ENCODE assay signal across 8 mouse cellular contexts in genomic region chr11:16948756-16949155, GRCm38 (mm10). TPM values are rescaled to one million over a fixed set of nuclear protein-coding genes. Genes with fewer than 3 reads are reported as not detected.
DNase-seq lines count a peak whose midpoint lies in the region; ATAC-seq and TF ChIP-seq lines count a peak whose summit lies in the region.

No protein-coding gene starts in this region.

- no peak overlapping the region for H3K9ac ChIP-seq in embryonic facial prominence, embryonic 11.5 days (replicated peaks; ENCODE audit: low read length)
- no peak overlapping the region for H3K9ac ChIP-seq in midbrain, postnatal 0 days (replicated peaks; ENCODE audit: low read length, poor library complexity, severe bottlenecking)
- no peak overlapping the region for H3K9ac ChIP-seq in midbrain, embryonic 15.5 days

- WGBS in embryonic facial prominence, embryonic 11.5 days, result 15% methylated on average over 1 of the region's 1 CpGs
- WGBS in embryonic facial prominence, embryonic 10.5 days, result 19% methylated on average over 1 of the region's 1 CpGs
- WGBS in midbrain, postnatal 0 days, result 24% methylated on average over 1 of the region's 1 CpGs
- 39% methylated on average over 1 of the region's 1 CpGs for WGBS in midbrain, embryonic 15.5 days

- H3K27me3 ChIP-seq in embryonic facial prominence, embryonic 11.5 days (ENCODE audit: control insufficient read depth, insufficient read depth, low read length), result no peaks in the 10 kb centered on the region
- H3K27me3 ChIP-seq in embryonic facial prominence, embryonic 10.5 days (replicated peaks; ENCODE audit: low read depth, poor library complexity, severe bottlenecking), result no peaks in the 10 kb centered on the region
- H3K27me3 ChIP-seq in midbrain, postnatal 0 days (ENCODE audit: insufficient read depth, low read length), result no peaks in the 10 kb centered on the region
- no peaks in the 10 kb centered on the region for H3K27me3 ChIP-seq in midbrain, embryonic 15.5 days (replicated peaks)

- peak; percentile 47 for DNase-seq in embryonic facial prominence, embryonic 11.5 days (ENCODE audit: low spot score)
- no peak for DNase-seq in embryonic facial prominence, embryonic 10.5 days (ENCODE audit: low spot score)
- peak; percentile 59 for DNase-seq in midbrain, postnatal 0 days (ENCODE audit: low spot score)
- DNase-seq in embryo, embryonic 10.5 days (ENCODE audit: low spot score), result peak; percentile 61
- peak; percentile 60 for DNase-seq in induced T-regulatory cell, adult 2 months (ENCODE audit: low read depth)
- peak; percentile 43 for DNase-seq in naive thymus-derived CD4-positive, alpha-beta T cell, adult 2 months (ENCODE audit: low read depth)
- no peak for DNase-seq in natural killer cell, adult 2 months (ENCODE audit: low spot score in 2 of 2)

- TF ChIP-seq CTCF in midbrain, postnatal 0 days (IDR thresholded peaks at IDR 0.05), result peak; percentile 94

- H3K36me3 ChIP-seq in embryonic facial prominence, embryonic 11.5 days (replicated peaks; ENCODE audit: control insufficient read depth, insufficient read depth, low read depth, low read length), result no peaks in the 10 kb centered on the region
- no peaks in the 10 kb centered on the region; the same call in 1 of the 2 replicates for H3K36me3 ChIP-seq in embryonic facial prominence, embryonic 10.5 days (replicated peaks)
- no peaks in the 10 kb centered on the region for H3K36me3 ChIP-seq in midbrain, postnatal 0 days (ENCODE audit: insufficient read depth, low read length)
- H3K36me3 ChIP-seq in midbrain, embryonic 15.5 days (replicated peaks), result no peaks in the 10 kb centered on the region

- no peak overlapping the region for H3K27ac ChIP-seq in embryonic facial prominence, embryonic 11.5 days (replicated peaks; ENCODE audit: low read depth, low read length)
- no peak overlapping the region for H3K27ac ChIP-seq in embryonic facial prominence, embryonic 10.5 days (replicated peaks)
- no peak overlapping the region for H3K27ac ChIP-seq in midbrain, postnatal 0 days (ENCODE audit: low read depth, low read length)
- no peak overlapping the region for H3K27ac ChIP-seq in midbrain, embryonic 15.5 days

- H3K4me2 ChIP-seq in embryonic facial prominence, embryonic 11.5 days (ENCODE audit: low read depth, low read length), result no peak overlapping the region
- H3K4me2 ChIP-seq in midbrain, postnatal 0 days (ENCODE audit: low read depth, low read length, poor library complexity, severe bottlenecking), result no peak overlapping the region
- no peak overlapping the region for H3K4me2 ChIP-seq in midbrain, embryonic 15.5 days

- ATAC-seq in embryonic facial prominence, embryonic 11.5 days (replicated peaks; ENCODE audit: insufficient number of reproducible peaks, low FRiP score, low TSS enrichment, low read depth), result no peak
- no peak for ATAC-seq in midbrain, postnatal 0 days (ENCODE audit: low FRiP score)
- no peak for ATAC-seq in midbrain, embryonic 15.5 days (replicated peaks)

- no peak overlapping the region for H3K4me3 ChIP-seq in embryonic facial prominence, embryonic 11.5 days (ENCODE audit: low read depth, low read length)
- no peak overlapping the region for H3K4me3 ChIP-seq in embryonic facial prominence, embryonic 10.5 days
- no peak overlapping the region for H3K4me3 ChIP-seq in midbrain, postnatal 0 days (ENCODE audit: low read depth, low read length)
- no peak overlapping the region for H3K4me3 ChIP-seq in midbrain, embryonic 15.5 days

- H3K9me3 ChIP-seq in embryonic facial prominence, embryonic 11.5 days (replicated peaks; ENCODE audit: control insufficient read depth, low read length), result no peaks in the 10 kb centered on the region
- no peaks in the 10 kb centered on the region for H3K9me3 ChIP-seq in embryonic facial prominence, embryonic 10.5 days
- no peaks in the 10 kb centered on the region for H3K9me3 ChIP-seq in midbrain, postnatal 0 days (ENCODE audit: low read length)
- no peaks in the 10 kb centered on the region for H3K9me3 ChIP-seq in midbrain, embryonic 15.5 days

- no peaks in the 10 kb centered on the region for H3K4me1 ChIP-seq in embryonic facial prominence, embryonic 11.5 days (ENCODE audit: control insufficient read depth, insufficient read depth, low read length)
- H3K4me1 ChIP-seq in embryonic facial prominence, embryonic 10.5 days, result peaks cover 16% of the 10 kb centered on the region
- H3K4me1 ChIP-seq in midbrain, postnatal 0 days (ENCODE audit: insufficient read depth, low read length), result no peaks in the 10 kb centered on the region
- peaks cover 12% of the 10 kb centered on the region for H3K4me1 ChIP-seq in midbrain, embryonic 15.5 days

RNA-seq across cellular contexts. Expression of gene Fbxo48, which starts 2.4 kb away (rescaled TPM):
- polyA plus RNA-seq in embryonic facial prominence, embryonic 11.5 days (2014; fragmentation: Nextera tagmentation; extraction: Ambion mirVana), result 1.9 and 2.4 TPM in 2 replicates
- 1.5 and 1.6 TPM in 2 replicates for polyA plus RNA-seq in embryonic facial prominence, embryonic 10.5 days (2016; fragmentation: Nextera tagmentation; extraction: Ambion mirVana)
- total RNA-seq in midbrain, postnatal 0 days (2014; rRNA removed), result 0.33 and 0.99 TPM in 2 replicates
- 0.12 and 0.19 TPM in 2 replicates for polyA plus RNA-seq in midbrain, postnatal 0 days (2015; fragmentation: Nextera tagmentation; extraction: Ambion mirVana)
- polyA plus RNA-seq in midbrain, embryonic 15.5 days (2015; fragmentation: Nextera tagmentation; extraction: Ambion mirVana), result 0.32 and 0.37 TPM in 2 replicates

Comparison
In these comparisons a context has a peak if more than half of its experiments do, and no peak if none do; other contexts are left out.
1. DNase-seq: peak in embryonic facial prominence, embryonic 11.5 days (single experiment), midbrain, postnatal 0 days (single experiment), embryo, embryonic 10.5 days (single experiment), induced T-regulatory cell, adult 2 months (single experiment) and naive thymus-derived CD4-positive, alpha-beta T cell, adult 2 months (single experiment); none in embryonic facial prominence, embryonic 10.5 days (single experiment) and natural killer cell, adult 2 months (0 of 2).